In genomic region chr9:54586199-54587061, GRCm38 (mm10) we compare ENCODE assay signal across 8 mouse cellular contexts. TPM values are rescaled to one million over a fixed set of nuclear protein-coding genes. Genes with fewer than 3 reads are reported as not detected.
A peak's percentile ranks its signal among the peaks of the same experiment; 100 is the strongest.
DNase-seq lines count a peak whose midpoint lies in the region; ATAC-seq lines count a peak whose summit lies in the region.

TSS of gene Idh3a (plus strand) at chr9:54586334.

- no peaks in the 10 kb centered on the region for H3K27me3 ChIP-seq in hindbrain, embryonic 12.5 days

- peak within 1 kb of the TSS; percentile 89 for H3K9ac ChIP-seq in hindbrain, embryonic 12.5 days

- ATAC-seq in hindbrain, embryonic 12.5 days (ENCODE audit: low FRiP score), result peak; percentile 99

- H3K4me1 ChIP-seq in hindbrain, embryonic 12.5 days, result peaks cover 12% of the 10 kb centered on the region

- no peak within 1 kb of the TSS for H3K27ac ChIP-seq in hindbrain, embryonic 12.5 days

- H3K4me3 ChIP-seq in hindbrain, embryonic 12.5 days, result peak within 1 kb of the TSS; percentile 92

- peak; percentile 98 for DNase-seq in Muller cell, postnatal 12 days (ENCODE audit: inconsistent ontology term)
- DNase-seq in cerebellum, adult 9-11 months, result peak; percentile 94
- peak; percentile 98 to 99 for DNase-seq in frontal cortex, postnatal 10 days (ENCODE audit: low spot score in 2 of 2)
- DNase-seq in layer of hippocampus, postnatal 14 days (ENCODE audit: low spot score in 2 of 2), result peak; percentile 96 to 98
- DNase-seq in lung, postnatal 14 days, result peak; percentile 99
- DNase-seq in retina, adult 2 months (ENCODE audit: low read depth, low spot score), result peak; percentile 79
- peak; percentile 99 for DNase-seq in thymus, postnatal 36 days

- H3K36me3 ChIP-seq in hindbrain, embryonic 12.5 days, result peaks cover 8% of the 10 kb centered on the region

- no peaks in the 10 kb centered on the region for H3K9me3 ChIP-seq in hindbrain, embryonic 12.5 days (replicated peaks)

- peak within 1 kb of the TSS; percentile 94 for H3K4me2 ChIP-seq in hindbrain, embryonic 12.5 days (replicated peaks)

- under 1% methylated on average over 72 of the region's 73 CpGs for WGBS in hindbrain, embryonic 12.5 days

RNA-seq across cellular contexts. Expression of gene Idh3a, which starts in this region (rescaled TPM):
- polyA plus RNA-seq in hindbrain, embryonic 12.5 days (2016; fragmentation: Nextera tagmentation; extraction: Ambion mirVana), result 101 and 103 TPM in 2 replicates
- total RNA-seq in layer of hippocampus, postnatal 14 days (2021), result 100 to 1,000 TPM; 210 to 214 TPM
